Mouse (Mus musculus): Measurements from ENCODE around the gene Scarf1.
A peak's percentile ranks its signal among the peaks of the same experiment; 100 is the strongest.

Scarf1 gene

DNA sequence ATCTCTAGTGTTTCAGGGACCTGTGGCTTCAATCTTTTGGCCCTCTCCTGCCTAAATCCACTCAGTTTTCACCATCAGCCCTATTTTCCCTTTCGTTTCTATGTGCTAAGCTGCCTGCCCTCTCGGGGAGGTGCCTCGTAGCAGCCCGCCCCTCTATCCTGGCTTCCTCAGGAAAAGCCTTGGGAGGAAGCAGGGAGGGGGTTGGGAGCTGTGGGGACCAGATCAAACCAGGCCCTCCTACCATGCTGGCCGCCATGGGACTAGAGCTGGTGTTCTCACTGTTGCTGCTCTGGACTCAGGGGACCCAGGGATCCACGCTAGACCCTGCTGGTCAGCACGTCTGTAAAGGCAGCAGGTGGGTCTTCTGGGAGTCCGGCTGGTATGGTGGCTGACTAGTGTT is at the start of gene Scarf1:
Gene Scarf1, plus strand, starts transcription at position 205 of the 400 bp plus-strand sequence.
- no peak for DNase-seq (ENCODE audit: low spot score)

DNA sequence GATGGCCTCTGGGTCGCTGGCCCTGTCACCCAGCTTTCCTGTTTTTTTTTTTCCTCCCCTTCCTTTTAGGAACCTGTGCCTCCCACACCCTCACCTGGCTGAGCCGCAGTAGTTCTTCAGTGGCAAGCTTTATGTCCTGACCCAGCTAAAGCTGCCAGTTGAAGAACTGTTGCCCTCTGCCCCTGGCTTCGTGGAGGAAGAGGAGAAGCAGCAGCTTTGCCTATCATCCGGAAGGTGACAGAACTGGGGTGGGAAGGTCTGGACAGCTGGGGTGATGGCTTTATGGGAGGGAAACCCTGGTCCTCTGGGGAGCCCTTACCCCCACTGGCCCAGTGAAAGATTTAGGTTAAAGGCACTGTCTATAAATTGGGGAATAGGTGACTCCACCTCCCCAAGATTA is 49.7 kb upstream of the Scarf1 start:
- no peak for DNase-seq (ENCODE audit: low spot score)

DNA sequence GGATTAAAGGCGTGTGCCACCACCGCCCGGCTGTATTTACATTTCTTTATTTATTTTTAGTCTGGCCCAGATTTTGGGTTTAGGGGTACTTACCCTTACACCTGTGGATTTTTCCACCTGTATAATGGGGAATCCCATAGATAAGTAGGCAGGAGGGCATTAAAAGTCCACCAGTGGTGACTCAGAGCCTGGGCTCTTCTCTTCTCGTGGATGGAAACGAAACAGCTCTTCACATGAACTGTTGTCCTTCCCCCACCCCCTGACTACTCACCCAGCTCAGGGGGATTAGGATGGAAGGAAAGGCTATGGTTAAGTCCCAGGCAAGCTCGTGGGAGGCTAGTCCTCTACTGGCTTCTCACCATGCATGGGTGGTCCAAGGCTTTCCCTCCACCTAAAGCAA is 48.9 kb upstream of the Scarf1 start:
- no peak for DNase-seq (ENCODE audit: low spot score)

DNA sequence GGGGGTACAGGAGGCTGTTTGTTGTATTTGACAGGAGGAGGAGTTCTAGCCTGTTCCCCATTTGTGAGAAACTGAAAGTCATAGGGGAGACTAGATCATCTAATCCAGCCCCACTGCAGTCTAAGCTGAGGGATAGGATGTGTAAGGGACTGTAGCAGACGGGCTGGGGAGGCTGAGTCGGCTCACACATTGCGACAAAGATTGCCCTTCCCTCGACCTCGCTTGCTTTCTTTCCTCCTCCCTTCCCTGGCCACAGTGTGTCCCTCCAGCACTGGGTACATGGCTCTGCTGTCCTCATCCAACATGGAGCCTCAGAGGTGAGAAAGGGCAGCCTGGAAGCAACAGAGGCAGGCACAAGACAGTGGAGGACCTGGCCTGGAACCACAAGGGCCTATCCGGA is 48.3 kb upstream of the Scarf1 start:
- DNase-seq (ENCODE audit: low spot score) = no peak

DNA sequence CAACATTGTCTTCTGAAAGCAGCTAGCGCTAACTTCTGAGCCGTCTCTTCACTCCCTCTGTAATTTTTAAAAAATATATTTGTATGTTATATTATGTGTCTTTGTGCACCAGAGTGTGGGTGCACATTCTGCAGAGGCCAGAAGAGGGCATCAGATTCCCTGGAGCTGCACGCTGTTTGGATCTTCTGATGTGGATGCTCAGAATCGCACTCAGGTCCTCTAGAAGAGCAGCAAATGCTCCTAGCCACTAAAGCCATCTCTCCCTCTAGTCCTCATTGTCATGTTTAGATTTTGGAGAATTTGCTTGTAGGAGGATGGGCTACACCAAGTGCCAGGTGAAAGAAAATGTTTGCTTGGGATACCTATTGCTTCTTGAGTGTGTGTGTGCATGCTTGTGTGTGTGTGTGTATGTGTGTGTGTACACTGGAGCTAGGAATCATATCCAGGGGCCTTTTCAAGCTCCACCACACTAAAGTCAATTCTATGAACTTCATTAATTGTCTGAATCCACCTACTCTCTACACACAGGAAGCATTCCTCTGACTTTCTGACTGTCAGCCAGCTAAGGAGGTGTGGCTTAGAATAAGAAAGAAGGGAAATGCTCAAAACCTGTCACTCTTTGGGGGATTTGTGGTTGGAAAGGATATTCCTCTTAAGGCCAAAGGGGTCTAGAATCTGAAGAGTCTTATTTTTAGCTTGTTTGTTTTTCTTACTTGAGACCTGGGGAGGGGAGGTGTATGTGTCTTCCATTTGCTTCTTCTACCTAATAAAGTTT is 46.4 kb upstream of the Scarf1 start:
- DNase-seq (ENCODE audit: low spot score) = no peak

DNA sequence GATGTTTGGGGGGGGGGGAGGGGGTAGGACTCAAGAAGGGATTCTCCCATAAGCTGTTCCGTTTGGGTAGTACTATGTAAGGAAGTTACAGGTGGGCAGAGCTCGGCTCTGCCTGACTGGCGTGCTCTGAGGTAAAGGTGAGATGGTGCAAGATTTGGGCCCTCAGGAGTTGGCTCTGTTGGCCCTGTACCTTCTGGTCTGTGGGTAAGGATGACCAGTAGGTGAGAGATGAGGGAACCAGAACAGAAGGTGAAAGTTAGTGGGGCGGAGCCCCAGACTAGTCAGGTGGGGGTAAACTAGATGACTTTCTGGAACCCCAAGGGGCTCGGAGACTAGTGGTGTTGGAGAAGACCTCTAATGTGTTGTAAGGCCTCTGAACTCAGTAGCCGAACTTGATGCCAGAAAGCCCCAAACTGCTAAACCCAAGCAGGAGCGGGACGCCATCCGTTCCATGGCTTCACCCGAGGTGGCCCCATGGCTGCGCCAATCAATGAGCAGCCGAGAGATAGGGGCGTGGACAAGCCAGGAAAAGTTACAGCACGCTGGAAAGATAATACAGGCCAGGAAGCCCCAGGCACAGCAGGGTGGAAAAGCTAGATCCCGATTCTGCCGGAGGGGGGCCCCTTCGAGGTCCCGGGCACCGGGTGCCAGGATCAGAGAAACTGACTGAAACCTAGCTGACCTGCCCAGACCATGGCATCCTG is 45.7 kb upstream of the Scarf1 start:
- DNase-seq (ENCODE audit: low spot score) = no peak

DNA sequence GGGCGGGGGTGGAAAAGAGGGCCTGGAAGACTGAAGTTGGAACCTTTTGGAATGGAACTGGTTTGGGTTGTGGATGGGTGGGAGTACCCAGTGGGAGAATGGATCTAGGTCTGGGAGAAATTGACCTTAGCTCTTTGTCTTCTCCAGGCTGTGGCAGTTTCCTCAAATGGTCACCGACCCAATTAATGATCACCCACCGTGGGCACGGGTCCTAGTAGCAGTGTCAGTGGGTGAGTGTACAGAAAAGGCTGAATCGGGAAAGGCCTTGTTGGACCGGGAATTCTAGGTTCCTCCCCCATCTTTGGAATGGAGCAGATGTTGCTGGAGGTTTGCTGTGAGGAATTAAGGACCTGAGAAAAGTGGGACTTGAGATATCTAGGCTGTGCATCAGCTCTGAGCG is 44.9 kb upstream of the Scarf1 start:
- no peak for DNase-seq (ENCODE audit: low spot score)

DNA sequence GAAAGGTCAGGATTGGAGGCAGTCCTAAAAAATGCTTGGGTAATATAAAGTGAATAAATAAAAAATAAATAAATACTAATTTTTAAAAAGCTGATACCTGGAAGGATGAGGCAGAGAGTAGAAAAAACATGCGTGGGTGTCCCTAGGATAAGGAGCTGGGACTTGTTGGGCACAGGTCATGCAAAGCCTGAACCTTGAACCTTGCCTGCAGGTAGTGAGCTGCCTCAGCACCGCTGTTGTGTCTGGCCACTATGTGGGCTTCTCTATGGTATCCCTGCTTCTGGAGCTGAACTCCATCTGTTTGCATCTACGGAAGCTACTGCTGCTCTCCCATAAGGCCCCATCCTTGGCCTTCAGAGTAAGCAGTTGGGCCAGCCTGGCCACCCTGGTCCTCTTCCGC is 44.1 kb upstream of the Scarf1 start:
- DNase-seq (ENCODE audit: low spot score) = no peak

DNA sequence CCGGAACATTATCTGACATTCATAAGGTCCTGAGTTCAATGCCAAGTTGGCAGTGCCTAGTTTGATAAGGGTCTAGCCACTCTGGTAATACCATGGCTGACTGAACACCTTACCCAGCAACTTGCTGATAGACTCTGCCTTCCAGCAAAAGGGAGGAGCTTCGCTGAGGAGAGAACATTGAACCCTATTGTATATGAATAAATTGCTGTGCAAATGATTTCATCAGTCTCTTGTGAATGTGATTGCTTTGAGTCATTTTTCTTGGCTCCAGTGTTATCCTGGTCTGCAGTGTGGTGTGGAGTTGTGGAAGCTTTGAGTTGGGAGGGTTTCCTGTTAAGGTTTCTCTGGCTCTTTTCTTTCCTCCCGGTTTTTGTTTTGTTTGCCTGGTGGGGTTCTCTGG is 42.7 kb upstream of the Scarf1 start:
- no peak for DNase-seq (ENCODE audit: low spot score)

DNA sequence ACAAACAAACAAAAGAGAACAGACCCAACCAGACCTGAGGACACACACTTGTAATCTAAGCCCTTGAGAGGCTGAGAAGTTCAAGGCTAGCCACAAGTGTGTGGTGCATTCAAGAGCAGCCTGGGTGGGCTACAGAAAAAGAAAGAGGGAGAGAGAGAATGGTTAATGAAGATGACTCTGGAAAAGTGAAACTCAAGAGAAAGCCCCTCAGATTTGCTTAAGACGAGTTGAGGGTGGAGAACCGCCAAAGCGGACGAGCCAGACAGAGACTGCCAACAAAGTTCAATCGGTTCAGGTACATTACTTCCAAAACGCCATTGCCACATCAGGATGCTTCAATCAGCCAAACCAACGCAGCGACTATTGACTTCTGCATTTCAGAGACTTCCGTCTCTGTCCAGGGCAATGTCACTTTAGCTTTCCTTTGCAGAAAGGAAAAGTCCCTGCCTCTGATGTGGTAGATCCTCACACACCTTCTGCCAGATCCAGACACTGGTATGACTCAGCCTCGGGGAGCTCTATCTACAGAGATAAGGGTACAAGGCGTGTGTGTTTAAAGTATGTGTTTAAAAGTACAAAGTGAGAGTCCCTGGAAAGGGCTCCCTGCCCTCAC is 40.8 kb upstream of the Scarf1 start:
- no peak for DNase-seq (ENCODE audit: low spot score)

DNA sequence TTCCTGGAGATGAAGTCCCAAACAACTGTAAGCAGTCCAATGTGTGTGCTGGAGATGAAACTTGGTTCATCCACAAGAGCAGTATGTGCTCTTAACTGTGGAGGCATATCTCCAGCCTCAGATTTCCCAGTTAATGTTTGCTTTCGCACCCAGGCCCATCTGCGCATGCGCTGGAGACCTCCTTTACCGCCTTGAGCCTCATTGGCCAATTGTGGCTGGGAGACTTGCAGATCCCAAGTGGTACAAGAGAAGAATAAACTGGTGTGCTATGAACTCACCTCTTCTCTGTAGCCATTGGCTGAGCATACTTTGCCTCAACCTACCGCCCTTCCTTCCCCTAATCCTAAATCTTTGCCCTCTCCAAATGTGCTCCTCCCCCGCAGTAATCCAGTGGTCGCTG is 40.0 kb upstream of the Scarf1 start:
- DNase-seq (ENCODE audit: low spot score) = no peak

DNA sequence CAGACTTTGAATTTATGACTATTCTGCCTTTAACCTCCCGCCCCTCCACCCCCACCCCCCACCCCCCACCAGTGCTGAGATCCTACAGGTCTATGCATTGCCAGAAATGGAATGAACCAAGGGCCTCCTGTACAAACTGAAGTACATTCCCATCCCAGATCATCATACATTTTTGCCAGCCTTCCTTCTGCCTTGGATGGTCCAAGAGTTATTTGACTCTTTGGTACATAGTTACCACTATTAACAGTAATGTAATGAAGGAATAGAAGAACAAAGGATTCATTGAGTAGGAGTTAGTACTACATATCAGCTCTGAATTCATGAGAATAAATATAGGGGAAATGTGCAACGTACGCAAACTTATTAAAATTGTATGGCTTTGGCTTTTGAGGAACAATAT is 27.1 kb upstream of the Scarf1 start:
- no peak for DNase-seq (ENCODE audit: low spot score)

DNA sequence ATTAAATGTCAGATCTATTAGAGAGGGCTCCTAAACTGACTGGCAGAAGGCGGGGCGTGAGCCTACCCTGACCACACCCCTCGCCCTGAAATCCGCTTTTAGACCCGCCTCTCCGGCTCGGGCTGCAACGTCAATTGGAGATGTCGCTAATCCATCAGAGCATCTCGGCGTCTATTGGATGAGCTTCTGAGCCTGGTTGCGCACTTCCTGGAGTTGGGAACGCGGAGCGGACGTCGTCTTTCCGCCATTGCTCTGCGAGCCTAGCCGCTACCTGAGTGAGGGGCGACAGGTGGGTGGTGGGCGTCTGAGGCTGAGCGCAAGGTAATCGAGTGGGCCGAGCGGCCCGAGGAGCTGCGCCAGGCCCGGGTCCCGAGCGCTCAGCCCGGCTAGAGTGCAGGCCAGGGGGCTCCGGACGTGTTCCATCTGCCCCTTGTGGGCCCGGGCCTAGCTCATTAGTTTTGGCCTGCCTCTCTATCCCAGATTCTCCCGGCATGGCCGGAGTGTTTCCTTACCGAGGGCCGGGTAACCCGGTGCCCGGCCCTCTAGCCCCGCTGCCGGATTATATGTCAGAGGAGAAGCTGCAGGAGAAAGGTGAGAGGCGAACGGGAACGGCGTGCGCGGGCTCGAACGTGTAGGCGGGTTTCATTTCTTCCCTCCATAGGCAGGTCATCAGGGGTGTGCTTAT is 26.6 kb upstream of the Scarf1 start, which contains the start of gene Prpf8:
Gene Prpf8, plus strand, starts transcription at position 216 of the 685 bp plus-strand sequence.
- DNase-seq (ENCODE audit: low spot score) = peak; percentile 98

DNA sequence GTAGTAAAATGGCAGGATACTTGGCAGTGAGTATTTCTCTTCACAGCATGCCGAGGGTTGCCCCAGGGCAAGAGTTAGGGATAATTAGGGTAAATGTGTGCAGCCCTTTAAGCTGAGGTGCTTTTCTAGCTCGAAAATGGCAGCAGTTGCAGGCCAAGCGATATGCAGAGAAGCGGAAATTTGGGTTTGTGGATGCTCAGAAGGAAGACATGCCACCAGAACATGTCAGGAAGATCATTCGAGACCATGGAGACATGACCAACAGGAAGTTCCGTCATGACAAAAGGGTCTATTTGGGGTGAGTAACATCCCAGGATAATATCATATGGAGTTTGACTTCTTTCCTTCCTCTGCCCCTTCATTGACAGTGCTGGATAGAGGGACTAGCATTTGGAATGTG is 25.8 kb upstream of the Scarf1 start:
- peak; percentile 22 for DNase-seq (ENCODE audit: low spot score)

DNA sequence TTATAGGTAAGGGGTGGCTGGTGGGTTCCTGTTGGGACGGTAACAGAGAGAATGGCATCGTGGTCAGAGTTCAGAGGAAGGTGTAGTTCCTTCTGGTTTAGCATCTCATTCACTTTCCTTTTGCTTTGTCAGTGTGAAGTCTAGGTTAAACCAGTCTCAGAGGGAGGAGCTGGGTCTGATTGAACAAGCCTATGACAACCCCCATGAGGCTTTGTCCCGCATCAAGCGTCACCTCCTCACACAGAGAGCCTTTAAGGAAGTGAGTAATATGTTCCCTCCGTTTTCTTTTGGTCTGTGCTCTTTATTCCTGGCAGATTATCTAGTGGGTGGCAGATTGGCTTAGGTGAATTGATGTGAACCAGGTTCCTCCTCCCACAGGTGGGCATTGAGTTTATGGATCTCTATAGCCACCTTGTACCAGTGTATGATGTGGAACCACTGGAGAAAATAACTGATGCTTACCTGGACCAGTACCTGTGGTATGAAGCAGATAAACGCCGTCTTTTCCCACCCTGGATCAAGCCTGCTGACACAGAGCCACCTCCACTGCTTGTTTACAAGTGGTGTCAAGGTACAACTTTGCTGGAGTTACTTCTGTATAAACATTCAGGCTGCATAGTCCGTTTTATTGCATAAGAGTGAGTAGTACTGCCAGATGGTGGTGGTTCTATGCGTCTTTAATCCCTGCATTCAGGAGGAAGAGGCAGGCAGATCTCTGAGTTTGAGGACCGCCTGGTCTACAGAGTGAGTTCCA is 18.9 kb upstream of the Scarf1 start:
- no peak for DNase-seq (ENCODE audit: low spot score)

DNA sequence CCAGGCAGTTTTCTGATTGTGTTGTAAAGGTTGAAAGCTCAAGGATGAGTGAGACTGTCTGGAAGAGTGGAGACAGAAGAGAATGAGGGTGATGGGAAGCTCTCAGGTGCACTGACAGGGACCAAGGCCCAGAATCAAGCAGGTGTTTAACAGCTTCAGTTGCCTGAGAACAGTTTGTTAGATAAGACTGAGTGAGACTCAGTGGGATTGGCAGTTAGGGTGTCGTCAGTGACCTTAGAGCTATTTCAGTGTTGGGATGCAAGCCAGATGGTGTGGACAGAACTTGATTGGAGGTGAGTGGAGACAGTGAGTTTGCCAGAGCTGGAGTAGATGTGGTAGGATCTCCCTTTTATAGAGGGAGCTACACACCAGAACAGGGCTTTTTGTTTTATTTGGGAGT is 15.2 kb upstream of the Scarf1 start:
- peak; percentile 58 for DNase-seq (ENCODE audit: low spot score)

DNA sequence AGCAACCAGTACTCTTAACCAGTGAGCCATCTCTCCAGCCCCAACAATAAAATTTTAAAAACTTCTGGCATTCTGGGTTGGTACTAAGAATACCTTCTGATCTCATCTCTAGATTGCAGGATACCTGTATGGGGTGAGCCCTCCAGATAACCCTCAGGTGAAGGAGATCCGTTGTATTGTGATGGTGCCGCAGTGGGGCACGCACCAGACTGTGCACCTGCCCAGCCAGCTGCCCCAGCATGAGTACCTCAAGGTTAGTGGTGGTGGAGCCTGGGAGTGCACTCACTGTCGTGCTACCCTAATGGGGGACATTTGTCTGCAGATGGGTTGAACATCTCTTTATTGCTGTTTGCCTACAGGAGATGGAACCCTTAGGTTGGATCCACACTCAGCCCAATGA is 5.2 kb upstream of the Scarf1 start:
- DNase-seq (ENCODE audit: low spot score) = no peak

DNA sequence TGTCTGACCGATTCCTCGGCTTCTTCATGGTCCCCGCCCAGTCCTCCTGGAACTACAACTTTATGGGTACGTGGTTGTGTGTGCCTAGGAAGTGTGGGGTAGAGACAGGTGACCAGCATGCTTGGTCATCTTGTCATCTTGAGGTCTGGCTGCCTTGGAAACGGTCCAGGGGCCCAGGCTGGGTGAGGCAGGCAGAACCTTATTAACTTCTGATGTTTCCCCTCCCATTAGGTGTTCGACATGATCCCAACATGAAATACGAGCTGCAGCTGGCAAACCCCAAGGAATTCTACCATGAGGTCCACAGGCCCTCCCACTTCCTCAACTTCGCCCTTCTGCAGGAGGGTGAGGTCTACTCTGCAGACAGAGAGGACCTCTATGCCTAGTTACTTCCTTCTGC is 4.4 kb upstream of the Scarf1 start:
- no peak for DNase-seq (ENCODE audit: low spot score)

DNA sequence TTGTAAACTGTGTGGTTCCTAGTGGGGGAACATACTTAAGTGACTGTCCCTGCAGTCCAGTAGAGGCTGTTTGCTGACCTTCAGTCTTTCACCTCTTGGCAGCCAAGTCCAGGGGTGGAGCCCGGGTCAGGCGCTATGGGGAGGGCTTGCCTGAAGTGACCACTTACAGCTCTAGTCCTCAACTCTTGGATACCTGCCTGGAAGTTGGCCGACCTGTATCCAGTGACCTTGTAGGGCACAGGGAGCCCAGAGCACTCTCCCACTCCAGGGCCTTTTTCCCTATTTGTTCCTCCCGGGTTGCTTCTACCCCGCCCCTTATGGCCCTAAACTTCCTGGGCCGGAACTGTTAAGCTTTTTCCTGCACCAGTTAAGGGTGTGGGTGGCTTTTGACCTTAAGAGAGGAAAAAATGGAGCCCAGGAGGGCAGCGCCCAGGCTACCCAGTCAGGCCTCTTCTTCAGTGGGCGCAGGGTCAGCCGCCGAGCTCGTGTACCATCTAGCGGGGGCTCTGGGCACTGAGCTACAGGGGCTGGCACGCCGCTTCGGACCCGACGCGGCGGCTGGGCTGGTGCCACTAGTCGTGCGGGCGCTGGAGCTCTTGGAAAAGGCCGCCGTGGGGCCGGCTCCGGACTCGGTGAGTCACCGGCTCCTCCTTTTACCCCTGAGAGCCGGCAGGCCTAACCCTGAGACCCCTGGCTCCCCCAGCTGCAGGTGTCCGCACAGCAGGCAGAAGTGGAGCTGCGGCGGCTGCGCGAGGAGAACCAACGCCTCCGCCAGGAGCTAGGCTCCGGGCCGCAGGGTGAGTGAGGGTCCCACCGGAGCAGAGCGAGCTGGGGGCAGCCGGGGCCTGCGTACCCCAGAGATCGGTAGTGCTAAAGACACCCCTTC is 3.4 kb upstream of the Scarf1 start, which contains the start of gene Rilp:
Gene Rilp, plus strand, starts transcription at position 354 of the 886 bp plus-strand sequence.
- DNase-seq (ENCODE audit: low spot score) = peak; percentile 54

DNA sequence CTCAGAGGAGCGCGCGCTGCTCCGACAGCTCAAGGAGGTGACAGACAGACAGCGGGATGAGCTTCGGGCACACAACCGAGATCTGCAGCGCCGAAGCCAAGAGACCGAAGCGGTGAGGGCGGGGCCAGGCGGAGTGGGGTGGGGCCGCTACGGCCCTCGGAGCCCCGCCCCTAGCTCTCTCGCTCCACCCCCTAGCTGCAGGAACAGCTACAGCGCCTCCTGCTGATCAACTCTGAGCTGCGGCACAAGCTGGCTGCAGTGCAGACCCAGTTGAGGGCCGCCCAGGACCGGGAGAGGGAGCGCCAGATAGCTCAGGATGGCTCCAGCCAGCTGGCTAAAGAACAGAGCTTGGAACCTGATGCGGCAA is 2.7 kb upstream of the Scarf1 start:
- no peak for DNase-seq (ENCODE audit: low spot score)

DNA sequence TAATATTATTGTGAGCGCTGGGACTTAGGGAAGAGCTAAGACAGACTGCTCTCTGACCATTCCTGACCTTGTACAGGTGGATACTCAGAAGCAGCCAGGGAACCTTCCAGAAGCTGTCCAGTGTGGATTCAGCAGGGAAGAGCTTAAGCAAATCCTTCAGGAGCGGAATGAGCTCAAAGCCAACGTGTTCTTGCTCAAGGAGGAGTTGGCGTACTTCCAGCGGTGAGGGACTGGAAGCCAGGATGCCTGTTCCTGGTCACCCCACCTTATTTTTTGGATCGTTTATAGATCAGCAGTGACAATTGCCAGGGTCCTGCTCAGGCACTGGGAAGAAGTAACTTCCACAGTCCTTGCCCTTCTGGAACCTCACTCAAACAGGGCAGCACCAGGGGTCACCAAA is 2.1 kb upstream of the Scarf1 start:
- no peak for DNase-seq (ENCODE audit: low spot score)

Measured in adipocyte (in vitro differentiated cells).